Mouse (Mus musculus) CH12.LX (cell line): ENCODE results near the gene Lrrc26.

ENCODE experiments used
- BHLHE40 ChIP-seq: IDR thresholded peaks from 2 replicates; pipeline ENCODE4 v1.6.1; 2011; ENCODE audit warnings: mild to moderate bottlenecking, low read depth, low read length, improper control_type of control experiment
- POLR2A ChIP-seq: IDR thresholded peaks from 2 replicates; pipeline ENCODE4 v1.6.1; 2011; ENCODE audit warnings: low read depth, mild to moderate bottlenecking, improper control_type of control experiment, low read length
- SIN3A ChIP-seq: IDR thresholded peaks from 2 replicates; pipeline ENCODE4 v1.6.1; 2012; ENCODE audit warnings: low read length, improper control_type of control experiment, inconsistent platforms

- TF ChIP-seq POLR2A (no peak), BHLHE40 (no peak), SIN3A (no peak)
These were observed 23.6 kb upstream of the Lrrc26 start for GRCm38 (mm10) chr2:25265897-25266656.
